Mouse (Mus musculus): ENCODE measurements around the gene Rspo4. TPM values are rescaled to one million over a fixed set of nuclear protein-coding genes. Genes with fewer than 3 reads are reported as not detected.

Rspo4 gene
- polyA plus RNA-seq, 1 experiment, result not detected

GRCm38 (mm10) chr2:151910919-151911500 lies 68.3 kb downstream of the Rspo4 start, which contains the start of gene Angpt4:
TSS of gene Angpt4 (plus strand) at chr2:151911210.
- no peak for DNase-seq (ENCODE audit: low read depth)

- DNase-seq (ENCODE audit: low read depth), result no peak
Observed at GRCm38 (mm10) chr2:151911751-151912150, 69.0 kb downstream of the Rspo4 start.

DNA sequence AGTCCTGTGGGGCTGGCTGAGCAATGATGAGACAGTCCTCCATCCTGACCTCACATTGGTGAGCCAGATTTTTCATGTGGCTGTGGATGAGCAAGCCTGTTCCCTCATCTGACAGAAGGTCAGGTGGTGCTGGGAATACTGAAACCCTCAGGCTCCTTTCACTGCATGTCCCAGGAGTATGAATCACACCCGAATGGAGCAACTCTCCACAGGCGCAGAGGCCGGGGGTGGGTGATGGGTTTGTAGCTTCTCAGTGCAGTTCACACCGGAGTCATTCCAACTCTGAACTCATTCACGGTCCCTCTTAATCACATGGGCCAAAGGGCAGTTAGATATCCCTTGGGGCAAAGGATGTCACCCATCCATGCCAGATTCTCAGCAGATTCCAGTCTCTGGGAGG lies 71.4 kb downstream of the Rspo4 start:
- no peak for DNase-seq (ENCODE audit: low read depth)

GRCm38 (mm10) chr2:151915111-151915510 lies 72.4 kb downstream of the Rspo4 start:
- DNase-seq (ENCODE audit: low read depth), result no peak

DNA sequence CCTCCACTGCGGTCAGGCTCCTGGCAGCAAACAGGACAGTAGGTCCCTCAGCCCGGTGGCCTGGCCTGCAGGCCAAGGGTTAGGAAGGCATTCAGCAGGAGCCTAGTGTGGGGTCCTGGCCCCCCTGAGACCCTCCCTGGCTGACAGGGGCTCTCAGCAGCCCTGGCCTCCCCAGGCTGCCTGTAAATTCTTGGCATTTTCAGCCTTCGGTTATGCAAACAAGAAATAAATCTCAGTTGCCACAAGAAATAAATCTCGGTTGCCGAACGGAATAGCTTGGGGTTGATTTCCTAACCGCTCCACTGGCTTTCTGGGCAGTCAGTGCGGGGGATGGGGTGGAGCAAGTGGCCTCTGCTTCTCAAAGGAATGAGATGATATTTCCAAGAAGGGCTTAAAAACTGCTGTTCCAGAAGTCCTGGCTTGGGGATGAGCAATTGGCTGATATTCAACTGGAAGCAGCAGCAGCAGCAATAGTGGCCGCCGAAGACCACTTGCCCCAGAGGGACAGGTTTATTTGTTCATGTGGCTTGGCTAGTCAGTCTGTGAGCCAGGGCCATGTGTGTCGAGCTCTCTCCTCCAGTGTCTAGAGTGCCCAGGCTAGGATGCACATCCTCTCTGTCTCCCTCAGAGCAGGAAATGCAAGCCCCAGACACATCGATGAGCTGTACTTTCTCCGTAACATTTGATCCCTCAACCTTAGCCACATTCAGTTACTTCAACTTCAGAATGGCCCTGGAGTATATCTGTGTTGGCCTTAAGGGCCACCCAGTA lies 73.5 kb downstream of the Rspo4 start:
- peak; percentile 44 for DNase-seq (ENCODE audit: low read depth)

DNA sequence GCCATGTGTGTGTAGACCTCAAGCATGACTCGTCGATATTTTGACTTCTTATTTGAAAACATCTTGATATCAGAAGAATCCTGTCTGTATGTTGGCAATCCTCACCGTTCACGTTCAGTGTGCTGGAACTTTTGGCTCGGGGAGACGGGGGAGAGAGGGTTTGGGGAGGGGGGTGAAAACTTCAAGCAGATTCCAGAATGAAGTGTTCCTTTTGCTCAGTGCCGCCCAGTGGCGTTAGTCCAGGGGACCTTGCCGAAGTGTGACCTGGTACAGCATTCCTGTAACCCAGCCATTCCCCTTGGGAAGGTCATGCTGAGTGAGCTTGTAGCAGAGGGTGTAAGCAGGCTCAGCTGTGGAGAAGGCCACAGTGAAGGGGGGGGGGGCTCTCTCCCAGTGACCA lies 76.4 kb downstream of the Rspo4 start:
- DNase-seq (ENCODE audit: low read depth), result no peak

GRCm38 (mm10) chr2:151921068-151921467 lies 78.3 kb downstream of the Rspo4 start:
- no peak for DNase-seq (ENCODE audit: low read depth)

DNA sequence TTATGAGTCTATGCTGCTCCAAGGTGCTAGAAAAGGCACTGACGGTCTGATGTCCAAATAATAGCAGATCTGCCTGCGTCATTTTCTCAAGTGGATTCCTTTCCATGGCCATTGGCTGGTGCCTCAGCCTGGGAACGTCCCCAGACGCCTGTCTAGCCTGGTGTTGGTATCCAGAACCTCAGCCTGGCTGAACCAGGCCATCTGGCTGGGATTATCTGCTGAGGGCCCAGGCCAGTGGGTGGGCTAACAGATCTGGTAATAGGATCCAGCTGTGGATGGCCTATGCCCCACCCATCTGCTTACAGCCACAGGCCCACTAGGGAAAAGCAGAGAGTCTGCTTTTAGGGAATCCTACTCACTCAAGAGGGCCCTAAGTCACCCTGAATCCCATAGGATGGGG lies 78.9 kb downstream of the Rspo4 start:
- DNase-seq (ENCODE audit: low read depth), result no peak

Other genes with a start within 250 kb of the Rspo4 start
- gene Snph, start 210.3 kb upstream of the Rspo4 start, polyA plus RNA-seq (2012; rRNA removed), result 1.3 and 2.3 TPM in 2 replicates
- not detected in 2 replicates for gene Rad21l, start 174.4 kb upstream of the Rspo4 start, polyA plus RNA-seq (2012; rRNA removed)
- gene Tmem74b, start 140.9 kb upstream of the Rspo4 start, polyA plus RNA-seq (2012; rRNA removed), result 0.09 and 0.19 TPM in 2 replicates
- gene Psmf1, start 98.7 kb upstream of the Rspo4 start, polyA plus RNA-seq (2012; rRNA removed), result 47.6 and 49.7 TPM in 2 replicates
- gene Angpt4, start 68.3 kb downstream of the Rspo4 start, polyA plus RNA-seq (2012; rRNA removed), result 21.6 and 24.2 TPM in 2 replicates
- 13.0 and 19.5 TPM in 2 replicates for gene Fam110a, start 137.3 kb downstream of the Rspo4 start, polyA plus RNA-seq (2012; rRNA removed)
- 24.2 and 29.8 TPM in 2 replicates for gene Slc52a3, start 153.6 kb downstream of the Rspo4 start, polyA plus RNA-seq (2012; rRNA removed)
- gene Scrt2, start 238.6 kb downstream of the Rspo4 start, polyA plus RNA-seq (2012; rRNA removed), result 0.70 and 0.82 TPM in 2 replicates

Data from gonadal fat pad, adult 2 months (tissue).